Mouse (Mus musculus) gastrocnemius, postnatal 14 days (tissue): ENCODE results near the gene Dusp12. TPM values are rescaled to one million over a fixed set of nuclear protein-coding genes. Genes with fewer than 3 reads are reported as not detected.

Experiments used
- total RNA-seq, 2 experiments: library from RNA; stranded (reverse); gene quantifications; 2 replicates each; pipeline ENCODE4 v1.2.3; 2021

Gene Dusp12
- total RNA-seq, 2 experiments from 2014 or later: 4.0 to 6.1 TPM

Other genes with a start within 250 kb of the Dusp12 start
- 10 to 100 TPM; 27.6 to 35.9 TPM for gene Olfml2b, start 241.0 kb downstream of the Dusp12 start, total RNA-seq
- gene Atf6, start 17.8 kb downstream of the Dusp12 start, total RNA-seq: 10 to 100 TPM; 17.6 to 17.8 TPM
- gene Gm26620, start 475 bp downstream of the Dusp12 start, total RNA-seq: under 1 TPM in 1 of 2 experiments, not detected in 1; 0.35 TPM
- not detected for gene Fcrlb, start 27.4 kb upstream of the Dusp12 start, total RNA-seq
- gene Fcrla, start 42.0 kb upstream of the Dusp12 start, total RNA-seq: under 1 TPM in 1 of 2 experiments, not detected in 1; 0.31 TPM
- gene Fcgr2b, start 91.0 kb upstream of the Dusp12 start, total RNA-seq: 1 to 10 TPM; 3.0 to 3.4 TPM
- not detected for gene Fcgr4, start 133.4 kb upstream of the Dusp12 start, total RNA-seq
- 1 to 10 TPM; 7.0 to 7.4 TPM for gene Fcgr3, start 179.4 kb upstream of the Dusp12 start, total RNA-seq
- under 1 TPM; 0.72 to 0.73 TPM for gene Cfap126, start 228.4 kb upstream of the Dusp12 start, total RNA-seq